Mouse (Mus musculus) lung, embryonic 14.5 days (tissue): ENCODE data around the gene Gm9774. TPM values are rescaled to one million over a fixed set of nuclear protein-coding genes. Genes with fewer than 3 reads are reported as not detected.

Experiments
- ATAC-seq: fragments of 200-750 bp; cut with Nextera tagmentation; 2 replicates; pipeline ENCODE4 v1.8.0; 2017; ENCODE audit warnings: mild to moderate bottlenecking, moderate TSS enrichment, moderate library complexity; ENCODE audit not compliant: insufficient read depth
- DNase-seq: peaks from one replicate; pipeline ENCODE4 v3.0.0-alpha.2; 2015
- H3K27ac ChIP-seq: fragments of 300-500 bp; sonication (generic); 2 replicates; pipeline ENCODE4 v1.5.1; 2014; ENCODE audit warnings: low read depth, mild to moderate bottlenecking, moderate library complexity
- H3K27me3 ChIP-seq: fragments of 300-500 bp; sonication (generic); 2 replicates; pipeline ENCODE4 v1.6.1; 2014; ENCODE audit warnings: low read length, control low read depth; ENCODE audit not compliant: insufficient read depth
- H3K36me3 ChIP-seq: fragments of 300-500 bp; sonication (generic); 2 replicates; pipeline ENCODE4 v1.6.1; 2014; ENCODE audit warnings: control low read depth; ENCODE audit not compliant: insufficient read depth
- H3K4me1 ChIP-seq: fragments of 300-500 bp; sonication (generic); 2 replicates; pipeline ENCODE4 v1.6.1; 2014; ENCODE audit warnings: antibody characterized with exemption, control low read depth; ENCODE audit not compliant: insufficient read depth
- H3K4me2 ChIP-seq: fragments of 300-500 bp; sonication (generic); 2 replicates; pipeline ENCODE4 v1.6.1; 2014; ENCODE audit warnings: mild to moderate bottlenecking
- H3K4me3 ChIP-seq: fragments of 300-500 bp; sonication (generic); 2 replicates; pipeline ENCODE4 v1.5.1; 2014; ENCODE audit warnings: low read depth, low read length
- H3K9ac ChIP-seq: fragments of 300-500 bp; sonication (generic); 2 replicates; pipeline ENCODE4 v1.6.1; 2014
- H3K9me3 ChIP-seq: fragments of 300-500 bp; sonication (generic); 2 replicates; pipeline ENCODE4 v1.6.1; 2016; ENCODE audit warnings: low read depth, low read length, control low read depth
- CTCF ChIP-seq: IDR thresholded peaks from 2 replicates; pipeline ENCODE4 v1.5.1; 2016; ENCODE audit warnings: antibody characterized with exemption, low read depth
- WGBS: fragments of 180-500 bp; shearing (Covaris S2); extraction: QIAGEN DNeasy Blood & Tissue Kit; methylation state at CpG from one replicate; pipeline ENCODE4 v1.1.7; 2014; 5-methylcytosine and 5-hydroxymethylcytosine counted together
- polyA plus RNA-seq: library from polyadenylated mRNA; unstranded; fragments of >200 nt; fragmentation: Nextera tagmentation; extraction: Ambion mirVana; gene quantifications from 2 replicates; pipeline ENCODE4 v1.2.1, GENCODE M21; 2014

Gene Gm9774
- polyA plus RNA-seq, 1 experiment from 2014 or later: 7.9 TPM

DNA sequence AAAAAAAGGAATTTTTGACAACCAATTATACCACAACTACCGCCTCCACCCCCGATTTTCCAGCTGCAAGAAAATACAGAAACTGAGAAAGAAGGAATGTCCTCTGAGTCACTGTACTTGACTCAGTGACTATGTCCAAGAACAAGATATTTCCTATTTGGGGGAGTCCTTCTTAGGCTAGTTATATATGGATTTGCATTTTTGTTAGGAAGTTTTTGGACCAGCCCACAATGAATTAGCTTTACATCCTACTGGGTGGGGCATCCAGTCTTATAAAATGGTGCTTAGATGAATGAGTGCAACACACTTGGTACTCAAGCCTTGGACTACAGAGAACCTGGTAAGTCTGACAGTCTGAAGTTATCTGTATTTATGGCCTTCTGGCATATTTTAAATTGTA is 3.1 kb upstream of the Gm9774 start, which contains the start of gene Sprr2k:
TSS of gene Sprr2k (plus strand) at position 301 of the 400 bp plus-strand sequence.
- ATAC-seq: no peak
- 85% methylated on average over 2 of the region's 2 CpGs for WGBS
- no peak within 1 kb of the TSS for H3K4me2 ChIP-seq
- no peaks in the 10 kb centered on the region for H3K27me3 ChIP-seq
- H3K27ac ChIP-seq: no peak within 1 kb of the TSS
- no peaks in the 10 kb centered on the region for H3K9me3 ChIP-seq
- H3K4me1 ChIP-seq: no peaks in the 10 kb centered on the region
- H3K4me3 ChIP-seq: no peak within 1 kb of the TSS
- no peaks in the 10 kb centered on the region for H3K36me3 ChIP-seq
- no peak for DNase-seq
- no peak within 1 kb of the TSS for H3K9ac ChIP-seq
- TF ChIP-seq CTCF: no peak

DNA sequence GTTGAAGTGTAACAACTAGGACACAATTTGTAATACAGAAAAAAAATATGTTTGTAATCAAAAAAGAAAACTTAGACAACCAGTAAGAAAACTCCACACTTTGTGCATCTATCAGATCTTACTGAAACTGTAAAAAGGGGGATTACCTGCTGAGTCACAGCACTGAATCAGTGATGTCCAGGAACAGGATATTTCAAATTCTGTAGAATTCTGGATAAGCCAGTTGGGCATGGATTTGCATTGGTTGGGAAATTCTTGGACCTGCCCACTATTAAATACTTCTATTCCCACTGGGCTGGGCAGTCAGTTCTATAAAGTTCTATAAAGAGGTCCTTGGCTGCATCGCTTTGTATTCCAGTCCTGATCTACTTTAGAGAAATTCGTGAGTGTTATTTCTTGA is 11.4 kb downstream of the Gm9774 start, which contains the start of gene Sprr2j-ps:
TSS of gene Sprr2j-ps (plus strand) at position 301 of the 400 bp plus-strand sequence.
- no peak within 1 kb of the TSS for H3K4me3 ChIP-seq
- H3K27ac ChIP-seq: no peak within 1 kb of the TSS
- no peaks in the 10 kb centered on the region for H3K4me1 ChIP-seq
- no peaks in the 10 kb centered on the region for H3K36me3 ChIP-seq
- no peak for TF ChIP-seq CTCF
- ATAC-seq: no peak
- DNase-seq: no peak
- H3K9me3 ChIP-seq: no peaks in the 10 kb centered on the region
- no peak within 1 kb of the TSS for H3K9ac ChIP-seq
- no peak within 1 kb of the TSS for H3K4me2 ChIP-seq
- no peaks in the 10 kb centered on the region for H3K27me3 ChIP-seq
- 89% methylated on average over 2 of the region's 2 CpGs for WGBS

DNA sequence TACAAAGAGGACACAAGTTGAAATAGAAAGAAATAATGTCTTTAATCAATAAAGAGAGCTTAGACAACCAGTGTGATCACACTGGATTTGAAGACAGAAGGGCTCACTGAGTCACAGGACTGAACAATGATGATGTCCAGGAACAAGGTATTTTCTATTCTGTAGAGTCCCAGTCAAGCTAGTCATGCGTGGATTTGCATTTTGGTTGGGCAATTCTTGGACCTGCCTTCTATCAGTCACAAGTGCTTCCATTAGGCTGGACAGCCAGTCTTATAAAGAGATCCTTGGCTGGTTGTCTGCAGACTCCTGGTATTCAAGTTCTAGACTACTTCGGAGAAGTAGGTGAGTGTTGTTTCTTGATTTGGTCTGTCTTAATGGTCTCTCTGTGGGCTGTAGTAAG is 21.5 kb downstream of the Gm9774 start, which contains the start of gene Sprr2i:
TSS of gene Sprr2i (plus strand) at position 301 of the 400 bp plus-strand sequence.
- H3K9me3 ChIP-seq: no peaks in the 10 kb centered on the region
- TF ChIP-seq CTCF: no peak
- H3K9ac ChIP-seq: no peak within 1 kb of the TSS
- 95% methylated on average over 2 of the region's 2 CpGs for WGBS
- no peak within 1 kb of the TSS for H3K4me2 ChIP-seq
- H3K36me3 ChIP-seq: no peaks in the 10 kb centered on the region
- ATAC-seq (no peak), DNase-seq (no peak)
- no peak within 1 kb of the TSS for H3K27ac ChIP-seq
- no peaks in the 10 kb centered on the region for H3K4me1 ChIP-seq
- no peaks in the 10 kb centered on the region for H3K27me3 ChIP-seq
- H3K4me3 ChIP-seq: no peak within 1 kb of the TSS

DNA sequence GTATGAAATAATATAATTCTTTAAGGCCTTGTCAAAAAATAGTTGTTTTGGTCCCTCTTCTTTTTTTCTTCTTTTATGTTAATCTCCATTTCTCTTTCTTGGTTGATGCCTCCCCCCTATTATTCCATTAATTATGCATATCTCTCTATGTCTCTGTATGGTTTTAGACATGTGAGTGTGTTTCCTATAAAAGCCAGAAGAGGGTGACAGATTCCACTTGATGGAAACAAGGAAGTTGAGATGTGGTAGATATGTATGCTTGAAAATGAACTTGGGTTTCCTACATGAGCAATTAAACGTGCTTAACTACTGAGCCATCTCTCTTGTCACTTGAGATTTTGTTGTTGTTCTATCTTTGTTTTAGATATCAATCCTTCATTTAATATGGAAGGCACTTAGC is 34.9 kb downstream of the Gm9774 start:
- no peaks in the 10 kb centered on the region for H3K4me1 ChIP-seq
- H3K9me3 ChIP-seq: no peaks in the 10 kb centered on the region
- peak; percentile 21 for TF ChIP-seq CTCF
- WGBS: 49% methylated on average over 1 of the region's 1 CpGs
- H3K4me2 ChIP-seq: no peak overlapping the region
- H3K9ac ChIP-seq: no peak overlapping the region
- peak; percentile 6 for DNase-seq
- no peak overlapping the region for H3K4me3 ChIP-seq
- ATAC-seq: no peak
- no peaks in the 10 kb centered on the region for H3K27me3 ChIP-seq
- no peaks in the 10 kb centered on the region for H3K36me3 ChIP-seq
- no peak overlapping the region for H3K27ac ChIP-seq

DNA sequence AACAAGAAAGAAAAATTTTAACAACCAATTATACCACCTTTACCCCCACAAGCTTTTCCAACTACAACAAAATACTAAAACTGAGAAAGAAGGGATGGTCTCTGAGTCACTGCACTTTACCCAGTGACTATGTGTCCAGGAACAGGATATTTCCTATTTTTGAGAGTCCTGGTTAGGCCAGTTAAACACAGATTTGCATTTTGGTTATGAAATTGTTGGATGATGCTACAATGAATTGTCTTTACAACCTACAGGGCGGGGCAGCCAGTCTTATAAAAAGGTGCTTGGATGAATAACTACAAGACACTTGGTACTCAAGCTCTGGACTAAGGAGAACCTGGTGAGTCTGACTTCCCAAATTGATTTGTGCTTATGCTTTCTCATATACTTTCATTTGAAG is 43.8 kb downstream of the Gm9774 start, which contains the start of gene Sprr2h:
TSS of gene Sprr2h (plus strand) at position 301 of the 400 bp plus-strand sequence.
- TF ChIP-seq CTCF: no peak

More for the DNA sequence above, 43.8 kb downstream of the Gm9774 start, which contains the start of gene Sprr2h:
- no peaks in the 10 kb centered on the region for H3K27me3 ChIP-seq
- no peak for DNase-seq
- 73% methylated on average over 1 of the region's 1 CpGs for WGBS
- H3K4me2 ChIP-seq: no peak within 1 kb of the TSS
- no peak within 1 kb of the TSS for H3K4me3 ChIP-seq
- ATAC-seq: no peak
- H3K9ac ChIP-seq: no peak within 1 kb of the TSS
- H3K4me1 ChIP-seq: no peaks in the 10 kb centered on the region
- no peaks in the 10 kb centered on the region for H3K9me3 ChIP-seq
- no peak within 1 kb of the TSS for H3K27ac ChIP-seq
- H3K36me3 ChIP-seq: no peaks in the 10 kb centered on the region

Other genes with a start within 250 kb of the Gm9774 start
- gene Sprr2a1, start 213.6 kb downstream of the Gm9774 start, polyA plus RNA-seq: not detected in 2 replicates
- 1.0 and 1.3 TPM in 2 replicates for gene Sprr2a2, start 213.5 kb downstream of the Gm9774 start, polyA plus RNA-seq
- gene Sprr2a3, start 144.0 kb downstream of the Gm9774 start, polyA plus RNA-seq: not detected in 2 replicates
- not detected in 2 replicates for gene Sprr2b, start 112.8 kb downstream of the Gm9774 start, polyA plus RNA-seq
- not detected in 2 replicates for gene Sprr2d, start 90.3 kb downstream of the Gm9774 start, polyA plus RNA-seq
- not detected in 2 replicates for gene Sprr2e, start 77.3 kb downstream of the Gm9774 start, polyA plus RNA-seq
- not detected in 2 replicates for gene Sprr2f, start 64.2 kb downstream of the Gm9774 start, polyA plus RNA-seq
- gene Sprr2h, start 43.7 kb downstream of the Gm9774 start, polyA plus RNA-seq: not detected in 2 replicates
- gene Sprr2i, start 21.4 kb downstream of the Gm9774 start, polyA plus RNA-seq: not detected in 2 replicates
- gene Sprr2j-ps, start 11.3 kb downstream of the Gm9774 start, polyA plus RNA-seq: not detected in 2 replicates
- not detected in 2 replicates for gene Sprr2k, start 3.2 kb upstream of the Gm9774 start, polyA plus RNA-seq
- gene Sprr1b, start 9.4 kb upstream of the Gm9774 start, polyA plus RNA-seq: not detected in 2 replicates
- not detected in 2 replicates for gene Sprr3, start 29.3 kb upstream of the Gm9774 start, polyA plus RNA-seq
- not detected in 2 replicates for gene Sprr1a, start 56.5 kb upstream of the Gm9774 start, polyA plus RNA-seq
- gene Sprr4, start 71.1 kb upstream of the Gm9774 start, polyA plus RNA-seq: not detected in 2 replicates
- not detected in 2 replicates for gene 2310046K23Rik, start 105.1 kb upstream of the Gm9774 start, polyA plus RNA-seq
- gene Ivl, start 144.3 kb upstream of the Gm9774 start, polyA plus RNA-seq: 0.18 TPM in 1 of 2 replicates, not detected in the other
- not detected in 2 replicates for gene Smcp, start 159.6 kb upstream of the Gm9774 start, polyA plus RNA-seq
- not detected in 2 replicates for gene 2210017I01Rik, start 178.1 kb upstream of the Gm9774 start, polyA plus RNA-seq
- not detected in 2 replicates for gene Lce6a, start 192.2 kb upstream of the Gm9774 start, polyA plus RNA-seq
- not detected in 2 replicates for gene Lce1a1, start 218.9 kb upstream of the Gm9774 start, polyA plus RNA-seq
- gene Lce1b, start 227.5 kb upstream of the Gm9774 start, polyA plus RNA-seq: not detected in 2 replicates
- gene Lce1a2, start 240.9 kb upstream of the Gm9774 start, polyA plus RNA-seq: not detected in 2 replicates
- not detected in 2 replicates for gene Lce1c, start 249.8 kb upstream of the Gm9774 start, polyA plus RNA-seq